Mouse (Mus musculus) brown adipose tissue, adult 24 weeks (tissue): ENCODE results near the gene Siae. TPM values are rescaled to one million over a fixed set of nuclear protein-coding genes. Genes with fewer than 3 reads are reported as not detected.

Source experiments
- H3K27ac ChIP-seq: fragments of 200-500 bp; replicated peaks from 2 replicates; pipeline ENCODE4 v1.5.1; 2012; ENCODE audit warnings: low read depth, mild to moderate bottlenecking, low read length
- H3K4me1 ChIP-seq: fragments of 200-500 bp; 2 replicates; pipeline ENCODE4 v1.6.1; 2012; ENCODE audit warnings: low read length, mixed read lengths; ENCODE audit not compliant: control insufficient read depth, insufficient read depth, insufficient read length
- H3K4me3 ChIP-seq: fragments of 200-500 bp; 2 replicates; pipeline ENCODE4 v1.5.1; 2012; ENCODE audit warnings: low read depth, mild to moderate bottlenecking, low read length, moderate library complexity; ENCODE audit not compliant: insufficient read depth
- polyA plus RNA-seq: library from polyadenylated mRNA; stranded (reverse); fragments of >200 nt; gene quantifications from 2 replicates; pipeline ENCODE4 v1.2.4, GENCODE M21; 2012; ENCODE audit not compliant: missing spikeins, insufficient read depth, insufficient read length

Gene Siae
- polyA plus RNA-seq, 1 experiment = 12.1 TPM

DNA sequence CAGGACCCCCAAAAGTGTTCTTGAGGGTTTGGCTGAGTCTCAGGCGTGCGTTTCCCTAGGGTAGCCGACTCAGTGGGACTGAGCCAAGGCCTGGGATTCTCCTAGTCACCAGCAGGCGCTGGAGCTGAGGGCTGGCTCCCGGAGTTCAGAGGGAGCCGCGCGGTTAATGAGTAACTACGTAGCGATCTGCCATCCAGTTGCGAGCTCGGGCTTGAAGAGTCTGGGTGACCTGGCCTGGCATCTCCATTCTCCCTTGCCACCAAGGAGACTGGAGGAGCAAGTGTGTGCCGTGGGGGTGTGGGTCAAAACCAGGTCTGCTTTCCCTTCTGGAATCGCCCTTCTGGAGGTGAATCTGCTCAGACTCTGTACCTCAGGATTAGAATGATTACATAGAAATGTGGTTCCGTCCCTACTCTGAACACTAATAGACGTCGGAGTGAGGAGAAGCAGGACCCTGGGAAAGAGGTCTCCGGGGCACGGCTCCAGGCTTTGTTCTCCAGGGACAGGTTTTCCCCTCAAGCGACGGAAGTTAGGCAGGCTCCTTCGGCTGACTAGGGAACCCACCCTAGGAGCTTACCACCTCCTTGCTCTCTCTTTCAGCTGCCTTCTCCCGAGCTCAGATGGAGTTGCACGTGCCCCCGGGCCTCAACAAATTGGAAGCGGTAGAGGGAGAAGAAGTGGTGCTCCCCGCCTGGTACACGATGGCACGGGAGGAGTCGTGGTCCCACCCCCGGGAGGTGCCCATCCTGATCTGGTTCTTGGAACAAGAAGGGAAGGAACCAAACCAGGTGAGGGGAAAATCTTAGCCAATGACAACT, 24.4 kb upstream of the Siae start:
- Histone ChIP-seq H3K27ac (peak overlapping the region; percentile 100), H3K4me3 (peak overlapping the region; percentile 90), H3K4me1 (peaks cover 9% of the 10 kb centered on the region; the same call in 1 of the 2 replicates)

DNA sequence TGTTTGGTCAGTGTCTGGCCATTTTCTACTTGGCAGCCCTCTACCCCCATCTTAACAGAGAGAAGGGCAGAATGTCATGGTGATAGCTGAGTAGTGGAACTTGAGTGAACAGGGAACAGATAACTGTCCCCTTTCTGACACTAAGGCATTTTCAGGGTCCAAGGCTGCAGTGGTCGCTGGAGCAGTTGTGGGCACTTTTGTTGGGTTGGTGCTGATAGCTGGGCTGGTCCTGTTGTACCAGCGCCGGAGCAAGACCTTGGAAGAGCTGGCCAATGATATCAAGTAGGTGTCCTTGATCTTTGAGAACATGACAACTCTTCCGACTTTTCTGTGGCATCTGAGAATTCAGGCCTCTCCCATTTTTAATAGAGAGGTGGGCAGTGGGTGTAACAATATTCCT, 18.6 kb upstream of the Siae start:
- Histone ChIP-seq H3K4me3 (no peak overlapping the region), H3K4me1 (peaks cover 46% of the 10 kb centered on the region), H3K27ac (peak overlapping the region; percentile 83)

DNA sequence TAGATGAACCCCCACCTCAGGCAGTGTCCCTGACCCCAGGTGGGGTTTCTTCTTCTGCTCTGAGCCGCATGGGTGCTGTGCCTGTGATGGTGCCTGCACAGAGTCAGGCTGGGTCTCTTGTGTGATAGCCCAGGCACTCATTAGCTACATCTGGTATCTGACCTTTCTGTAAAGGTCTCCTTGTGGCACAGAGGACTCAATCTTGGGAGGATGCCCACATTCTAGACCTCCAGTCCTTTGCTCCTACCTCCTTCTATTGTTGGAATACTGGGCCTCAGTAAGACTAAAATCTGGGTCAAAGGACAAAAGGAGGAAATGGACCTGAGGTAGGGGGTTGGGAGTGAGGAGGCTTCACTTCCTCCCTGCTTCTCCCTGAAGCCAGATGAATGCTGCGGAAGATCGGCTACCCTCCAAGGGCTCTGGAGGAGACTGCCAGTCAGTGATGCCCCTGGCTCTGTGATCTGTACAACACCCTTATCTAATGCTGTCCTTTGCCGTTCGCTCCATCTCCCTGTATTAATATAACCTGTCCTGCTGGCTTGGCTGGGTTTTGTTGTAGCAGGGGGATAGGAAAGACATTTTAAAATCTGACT, 17.7 kb upstream of the Siae start:
- H3K4me3 ChIP-seq = peak overlapping the region; percentile 19
- peak overlapping the region; percentile 83 for H3K27ac ChIP-seq
- peaks cover 52% of the 10 kb centered on the region for H3K4me1 ChIP-seq

DNA sequence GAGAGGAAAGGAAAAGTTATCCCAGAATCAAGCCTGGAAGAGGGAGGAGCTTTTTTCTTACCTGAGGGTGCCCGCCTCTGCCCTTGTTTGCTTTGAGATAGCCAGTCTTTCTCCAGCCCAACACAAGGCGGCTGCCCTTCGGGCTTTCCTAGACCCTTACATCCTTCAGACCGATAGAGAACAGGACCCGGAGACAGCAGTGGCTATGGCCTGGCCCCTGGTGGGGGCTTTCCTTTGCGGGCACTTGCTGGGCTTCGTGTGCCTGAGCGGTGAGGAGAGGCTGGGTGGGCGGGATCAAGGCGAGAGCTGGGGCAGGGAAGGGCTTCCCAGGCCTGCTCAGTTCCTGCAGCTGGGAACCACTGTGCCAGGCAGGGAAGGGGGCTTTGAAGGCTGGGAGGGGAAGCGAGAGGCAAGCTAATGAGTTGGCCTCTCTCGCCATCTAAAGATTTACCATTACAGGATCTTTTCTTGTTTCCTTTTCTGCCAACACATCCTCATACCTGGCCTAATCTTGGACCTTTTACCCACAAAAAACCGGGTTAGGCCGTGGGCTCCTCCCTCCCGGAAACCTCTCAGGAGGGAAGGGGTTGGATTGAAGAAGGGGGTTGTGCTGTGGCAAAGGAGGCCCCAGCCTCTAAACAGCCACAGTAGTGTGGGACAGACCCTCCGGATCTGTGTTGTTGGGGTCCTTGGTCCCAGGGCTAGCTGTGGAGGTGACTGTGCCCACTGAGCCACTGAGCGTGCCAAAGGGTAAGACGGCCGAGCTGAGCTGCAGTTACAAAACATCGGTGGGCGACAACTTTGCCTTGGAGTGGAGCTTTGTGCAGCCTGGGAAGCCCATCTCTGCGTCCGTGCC, 16.1 kb upstream of the Siae start, which contains the start of gene Vsig2:
Vsig2 (plus strand) TSS at position 86 of the 856 bp plus-strand sequence.
- Histone ChIP-seq H3K4me3 (no peak within 1 kb of the TSS), H3K4me1 (peaks cover 51% of the 10 kb centered on the region), H3K27ac (peak within 1 kb of the TSS; percentile 88)

DNA sequence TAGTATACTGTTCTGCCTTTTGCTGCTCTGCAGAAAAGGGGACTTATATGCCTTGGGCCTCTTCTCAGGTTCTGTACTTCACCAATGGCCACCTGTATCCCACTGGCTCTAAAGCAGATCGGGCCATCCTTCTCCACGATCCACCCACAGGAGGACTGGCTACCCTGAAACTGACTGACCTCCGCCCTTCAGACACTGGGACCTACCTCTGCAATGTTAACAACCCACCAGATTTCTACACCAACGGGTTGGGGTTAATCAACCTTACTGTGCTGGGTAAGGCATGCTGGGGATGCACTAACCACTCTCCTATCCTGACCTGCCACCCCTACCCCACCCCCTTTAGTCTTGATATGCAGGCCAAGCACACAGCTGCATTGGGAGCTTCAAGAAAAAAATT, 15.3 kb upstream of the Siae start:
- H3K4me3 ChIP-seq = no peak overlapping the region
- peak overlapping the region; percentile 88 for H3K27ac ChIP-seq
- H3K4me1 ChIP-seq = peaks cover 52% of the 10 kb centered on the region

DNA sequence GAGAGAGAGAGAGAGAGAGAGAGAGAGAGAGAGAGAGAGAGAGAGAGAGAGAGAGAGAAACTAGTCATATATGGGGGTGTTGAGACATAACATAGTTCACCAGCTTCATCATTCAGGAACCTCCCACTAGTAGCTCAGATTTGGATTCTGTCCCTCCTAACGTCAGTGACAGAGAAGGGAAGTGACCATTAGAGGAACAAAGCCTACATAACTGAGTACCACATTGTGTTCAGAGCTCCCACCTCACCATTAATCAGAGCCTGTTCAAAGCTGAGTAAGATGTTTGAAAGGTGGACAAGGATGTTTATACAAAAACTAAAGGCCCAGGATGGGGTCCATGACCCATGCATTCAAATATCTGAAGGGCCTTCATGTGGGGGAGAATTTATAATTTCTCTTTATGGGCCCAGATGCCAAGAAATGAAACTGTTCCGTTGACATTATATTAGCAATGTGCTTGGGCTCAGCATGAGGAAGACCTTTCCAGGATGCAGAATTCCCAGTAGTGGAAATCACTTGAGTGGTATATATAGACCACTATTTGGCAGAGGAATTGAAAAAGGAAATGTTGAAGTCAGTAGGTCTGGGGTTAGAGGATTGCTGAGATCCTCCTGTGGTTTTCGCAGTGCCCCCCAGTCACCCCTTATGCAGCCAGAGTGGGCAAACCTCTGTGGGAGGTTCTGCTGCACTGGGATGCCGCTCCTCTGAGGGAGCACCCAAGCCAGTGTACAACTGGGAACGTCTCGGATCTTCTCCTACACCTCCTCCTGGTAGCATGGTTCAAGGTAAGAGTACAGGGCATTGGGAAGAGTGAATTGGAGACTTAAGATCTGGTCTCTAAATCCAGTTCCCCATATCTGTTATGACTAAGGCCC, 14.6 kb upstream of the Siae start:
- Histone ChIP-seq H3K4me1 (peaks cover 53% of the 10 kb centered on the region), H3K27ac (peak overlapping the region; percentile 88), H3K4me3 (no peak overlapping the region)

DNA sequence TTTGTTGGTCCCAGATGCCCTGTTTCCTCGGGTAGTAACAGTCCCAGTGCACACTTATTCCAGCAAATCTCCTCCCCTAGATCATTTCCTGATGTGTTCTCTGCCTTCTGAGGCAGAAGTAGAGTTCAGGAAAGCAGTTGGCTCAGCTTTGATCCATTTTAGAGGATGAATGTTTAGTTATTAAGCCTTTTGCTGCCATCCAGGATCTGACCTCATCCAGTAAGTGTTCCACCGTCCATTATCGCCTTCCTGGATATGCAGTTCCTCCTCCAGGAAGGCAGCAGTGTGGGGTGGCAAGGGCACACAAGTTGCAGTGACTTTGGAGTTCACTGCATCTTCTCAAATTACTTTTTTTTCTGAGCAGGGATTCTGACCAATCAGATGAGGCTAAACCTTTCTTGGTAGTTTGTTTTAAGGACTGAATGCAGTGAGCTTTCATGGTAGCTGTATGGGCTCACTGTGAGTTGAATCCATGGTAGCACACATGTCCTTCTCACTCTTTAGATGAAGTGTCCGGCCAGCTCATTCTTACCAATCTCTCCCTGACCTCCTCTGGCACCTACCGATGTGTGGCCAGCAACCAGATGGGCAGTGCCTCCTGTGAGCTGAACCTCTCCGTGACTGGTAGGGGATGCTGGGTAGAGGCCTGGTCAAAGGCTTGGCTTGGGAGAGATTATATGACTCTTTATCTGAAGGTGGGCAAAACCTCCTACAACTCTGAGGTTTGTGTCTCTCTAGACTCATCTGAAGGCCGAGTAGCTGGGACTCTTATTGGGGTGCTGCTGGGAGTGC, 13.5 kb upstream of the Siae start:
- Histone ChIP-seq H3K27ac (peak overlapping the region; percentile 88), H3K4me3 (no peak overlapping the region)

DNA sequence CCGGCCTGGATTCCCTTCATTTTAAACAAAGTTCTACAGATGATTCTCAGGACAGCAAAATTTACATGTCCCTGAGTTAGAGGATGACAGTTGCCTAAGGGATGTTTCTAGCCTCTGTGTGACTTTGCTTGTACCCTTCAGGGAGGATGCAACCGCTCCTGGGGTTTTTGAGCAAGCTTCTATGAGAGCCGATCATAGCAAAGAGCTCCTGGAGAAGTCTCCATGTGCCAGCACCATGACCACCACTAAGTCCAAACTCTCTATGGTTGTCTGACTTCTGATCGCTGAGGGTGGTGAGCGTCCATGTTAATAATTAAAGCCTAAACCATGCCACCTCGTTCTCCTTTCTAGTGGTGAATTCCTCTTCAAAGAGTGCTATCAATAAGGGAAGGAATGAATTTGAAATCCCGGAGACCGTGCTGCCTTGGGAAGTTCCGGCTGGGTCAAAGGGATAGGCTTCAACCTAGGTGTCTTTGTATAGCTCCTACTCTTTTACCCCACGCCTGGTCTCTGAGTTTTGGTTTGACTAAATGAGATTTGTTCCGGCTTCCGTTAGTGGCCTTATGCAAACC, 11.5 kb upstream of the Siae start:
- peak overlapping the region; percentile 76 for H3K27ac ChIP-seq
- no peak overlapping the region; the same call in none of the 2 replicates for H3K4me3 ChIP-seq

More for the DNA sequence above, 13.5 kb upstream of the Siae start:
- H3K4me1 ChIP-seq = peaks cover 44% of the 10 kb centered on the region

DNA sequence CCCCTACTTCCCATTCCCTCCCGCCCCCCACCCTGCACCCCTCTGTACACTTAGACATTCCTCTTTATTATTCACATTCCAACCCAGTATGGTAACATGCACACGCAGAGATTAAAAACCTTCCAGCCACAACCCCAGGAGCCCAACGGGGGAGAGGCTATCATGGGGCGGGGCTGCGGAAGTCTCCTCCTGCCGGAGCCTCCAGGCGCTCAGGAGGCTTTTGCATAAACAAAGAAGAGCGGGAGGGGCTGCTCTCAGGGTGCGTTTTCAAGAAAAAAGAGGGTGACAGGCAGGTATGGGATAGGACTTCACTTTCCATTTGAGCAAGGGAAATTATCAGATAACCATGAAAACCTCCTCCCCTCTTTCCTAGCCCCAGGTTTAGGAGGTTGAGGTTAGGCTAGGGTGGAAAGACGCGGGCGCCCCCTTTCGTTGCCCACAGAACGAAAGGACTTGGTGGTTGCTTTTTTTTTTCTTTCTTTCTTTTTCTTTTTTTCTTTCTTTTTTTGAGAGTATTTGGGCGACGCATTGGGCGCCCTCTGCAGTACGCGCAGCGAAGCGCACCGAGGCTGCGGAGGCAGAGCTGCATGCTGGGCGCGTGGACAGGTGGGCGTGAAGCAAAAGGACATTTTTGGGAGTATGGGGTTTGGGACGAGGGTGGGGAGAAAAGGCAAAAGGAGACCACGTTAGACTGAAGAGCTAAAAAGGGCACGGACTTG, 10.9 kb upstream of the Siae start:
- H3K4me1 ChIP-seq = peaks cover 32% of the 10 kb centered on the region
- H3K27ac ChIP-seq = peak overlapping the region; percentile 57; the same call in 1 of the 2 replicates
- H3K4me3 ChIP-seq = peak overlapping the region; percentile 54

More for the DNA sequence above, 11.5 kb upstream of the Siae start:
- H3K4me1 ChIP-seq = peaks cover 38% of the 10 kb centered on the region

DNA sequence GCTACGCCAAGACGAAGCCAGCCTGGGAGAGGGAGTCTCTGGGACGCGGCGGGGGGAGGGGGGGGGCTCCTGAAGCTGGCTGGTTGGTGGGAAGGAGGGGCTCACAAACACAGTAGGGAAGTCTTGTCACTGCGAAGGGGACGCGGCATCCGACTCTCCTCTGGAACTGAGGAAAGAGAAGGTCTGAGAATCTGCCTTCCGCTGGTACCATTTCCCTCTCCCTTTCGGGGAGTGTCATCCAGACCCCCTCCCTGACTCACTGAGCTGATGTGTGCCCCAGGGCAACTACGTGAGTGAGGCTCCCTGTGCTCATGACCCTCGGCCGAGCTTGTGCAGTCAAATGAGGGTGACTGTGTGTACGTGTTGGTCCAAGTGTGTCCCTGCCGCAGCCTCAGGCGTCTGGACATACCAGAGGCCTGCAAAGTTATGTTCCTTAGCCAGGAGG, 10.3 kb upstream of the Siae start:
- Histone ChIP-seq H3K27ac (peak overlapping the region; percentile 21; the same call in 1 of the 2 replicates), H3K4me1 (peaks cover 26% of the 10 kb centered on the region), H3K4me3 (peak overlapping the region; percentile 54)

DNA sequence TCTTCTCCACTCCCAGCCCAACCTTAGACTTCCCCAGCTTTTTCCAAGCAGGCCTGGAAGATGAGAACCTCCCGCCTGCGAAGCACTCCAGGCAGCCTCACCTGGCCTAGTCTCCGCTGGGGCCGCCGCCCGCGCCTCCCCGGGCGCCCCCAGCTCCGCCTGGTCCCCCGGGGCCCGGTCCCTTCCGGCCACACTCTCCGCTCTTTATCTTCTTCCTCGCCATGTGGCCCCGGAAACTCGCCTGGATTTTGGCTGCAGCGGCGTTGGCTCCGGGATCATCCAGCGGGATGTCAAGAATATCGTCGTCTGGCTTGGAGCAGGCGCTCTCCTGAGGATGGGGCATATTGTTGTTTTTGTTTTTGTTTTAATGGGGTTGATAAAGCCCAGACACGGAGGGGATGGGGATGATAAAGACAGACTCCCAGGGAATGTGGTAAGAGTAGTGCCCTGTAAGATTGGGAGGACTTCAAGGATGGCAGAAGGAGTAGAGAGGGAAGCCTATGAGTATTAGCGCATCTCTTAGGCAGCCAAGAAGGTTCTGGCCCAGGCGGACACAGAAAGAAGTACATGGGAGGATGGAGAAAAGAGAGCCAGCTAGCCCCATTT, 9.5 kb upstream of the Siae start:
- Histone ChIP-seq H3K27ac (0 out of 2 replicates have a peak overlapping the region, but pooled peaks have one; percentile 21), H3K4me1 (peaks cover 23% of the 10 kb centered on the region), H3K4me3 (no peak overlapping the region)

DNA sequence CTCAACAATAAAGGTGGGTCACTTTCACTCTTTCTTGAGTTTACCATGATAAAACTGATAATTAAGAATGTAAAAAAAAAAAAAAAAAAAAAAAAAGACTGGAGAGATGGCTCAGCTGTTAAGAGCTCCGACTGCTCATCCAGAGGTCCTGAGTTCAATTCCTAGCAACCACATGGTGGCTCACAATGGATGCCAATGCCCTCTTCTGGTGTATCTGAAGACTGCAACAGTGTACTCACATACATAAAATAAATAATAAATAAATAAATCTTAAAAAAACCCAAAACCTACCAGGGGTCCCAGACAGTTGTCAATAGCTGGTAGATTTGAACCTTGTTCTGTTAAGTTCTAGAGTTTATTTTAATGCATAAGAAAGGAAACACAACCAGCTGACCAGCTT, 8.6 kb upstream of the Siae start:
- Histone ChIP-seq H3K4me3 (no peak overlapping the region), H3K4me1 (peaks cover 15% of the 10 kb centered on the region), H3K27ac (no peak overlapping the region)
